Mouse (Mus musculus) limb, embryonic 15.5 days (tissue): ENCODE data around the gene Pomc. TPM values are rescaled to one million over a fixed set of nuclear protein-coding genes. Genes with fewer than 3 reads are reported as not detected.
"Not testable (repeated sequence)": the region's sequence is repeated elsewhere in the genome, so short reads cannot be mapped to it uniquely, and the experiment has no call there.

Experiments used
- ATAC-seq: fragments of 200-750 bp; cut with Nextera tagmentation; 2 replicates; pipeline ENCODE4 v1.8.0; 2017; ENCODE audit warnings: low read depth, moderate TSS enrichment; ENCODE audit not compliant: insufficient number of reproducible peaks, low FRiP score, low TSS enrichment
- H3K27ac ChIP-seq: fragments of 300-500 bp; sonication (generic); 2 replicates; pipeline ENCODE4 v1.5.1; 2015; ENCODE audit warnings: moderate library complexity, mild to moderate bottlenecking, inconsistent platforms
- H3K27me3 ChIP-seq: fragments of 300-500 bp; sonication (generic); 2 replicates; pipeline ENCODE4 v1.6.1; 2015; ENCODE audit warnings: inconsistent platforms
- H3K36me3 ChIP-seq: fragments of 300-500 bp; sonication (generic); 2 replicates; pipeline ENCODE4 v1.6.1; 2015; ENCODE audit warnings: inconsistent platforms
- H3K4me1 ChIP-seq: fragments of 300-500 bp; sonication (generic); 2 replicates; pipeline ENCODE4 v1.6.1; 2015; ENCODE audit warnings: inconsistent platforms
- H3K4me2 ChIP-seq: fragments of 300-500 bp; sonication (generic); 2 replicates; pipeline ENCODE4 v1.6.1; 2015; ENCODE audit warnings: mild to moderate bottlenecking, inconsistent platforms
- H3K4me3 ChIP-seq: fragments of 300-500 bp; sonication (generic); 2 replicates; pipeline ENCODE4 v1.5.1; 2015; ENCODE audit warnings: mild to moderate bottlenecking, inconsistent platforms
- H3K9ac ChIP-seq: fragments of 300-500 bp; sonication (generic); 2 replicates; pipeline ENCODE4 v1.6.1; 2015; ENCODE audit warnings: inconsistent platforms
- H3K9me3 ChIP-seq: fragments of 300-500 bp; sonication (generic); 2 replicates; pipeline ENCODE4 v1.6.1; 2016; ENCODE audit warnings: inconsistent platforms
- WGBS: fragments of 180-500 bp; shearing (Covaris S2); methylation state at CpG from one replicate; pipeline ENCODE4 v1.1.7; 2015; 5-methylcytosine and 5-hydroxymethylcytosine counted together
- polyA plus RNA-seq: library from polyadenylated mRNA; unstranded; fragments of >200 nt; fragmentation: Nextera tagmentation; extraction: Ambion mirVana; gene quantifications from 2 replicates; pipeline ENCODE4 v1.2.1, GENCODE M21; 2015

Gene Pomc
- polyA plus RNA-seq, 1 experiment from 2014 or later = 2.0 TPM

DNA sequence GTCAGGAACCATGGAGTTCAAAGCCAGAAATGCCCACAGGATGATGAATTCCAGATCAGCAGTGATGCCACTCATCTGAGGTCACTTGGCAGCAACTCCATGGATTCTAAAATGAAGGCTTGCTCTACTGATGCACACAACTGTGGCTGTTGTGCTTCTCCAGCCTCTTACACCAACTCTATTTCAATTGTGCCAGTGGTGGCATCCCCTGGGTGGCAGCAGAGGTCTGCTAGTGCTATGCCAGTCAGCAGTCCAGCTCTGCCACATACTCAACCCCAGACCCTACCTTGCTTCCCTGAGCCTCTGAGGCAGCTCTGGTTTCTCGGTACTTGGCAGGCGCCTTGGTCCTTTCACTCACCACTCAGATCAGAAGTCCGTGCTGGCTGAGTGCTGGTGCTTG, 25.9 kb upstream of the Pomc start:
- 70% methylated on average over 3 of the region's 3 CpGs for WGBS
- no peak for ATAC-seq
- Histone ChIP-seq H3K4me2 (no peak overlapping the region), H3K9ac (no peak overlapping the region), H3K4me1 (no peaks in the 10 kb centered on the region), H3K9me3 (no peaks in the 10 kb centered on the region), H3K27ac (no peak overlapping the region), H3K4me3 (no peak overlapping the region), H3K36me3 (no peaks in the 10 kb centered on the region), H3K27me3 (no peaks in the 10 kb centered on the region)

DNA sequence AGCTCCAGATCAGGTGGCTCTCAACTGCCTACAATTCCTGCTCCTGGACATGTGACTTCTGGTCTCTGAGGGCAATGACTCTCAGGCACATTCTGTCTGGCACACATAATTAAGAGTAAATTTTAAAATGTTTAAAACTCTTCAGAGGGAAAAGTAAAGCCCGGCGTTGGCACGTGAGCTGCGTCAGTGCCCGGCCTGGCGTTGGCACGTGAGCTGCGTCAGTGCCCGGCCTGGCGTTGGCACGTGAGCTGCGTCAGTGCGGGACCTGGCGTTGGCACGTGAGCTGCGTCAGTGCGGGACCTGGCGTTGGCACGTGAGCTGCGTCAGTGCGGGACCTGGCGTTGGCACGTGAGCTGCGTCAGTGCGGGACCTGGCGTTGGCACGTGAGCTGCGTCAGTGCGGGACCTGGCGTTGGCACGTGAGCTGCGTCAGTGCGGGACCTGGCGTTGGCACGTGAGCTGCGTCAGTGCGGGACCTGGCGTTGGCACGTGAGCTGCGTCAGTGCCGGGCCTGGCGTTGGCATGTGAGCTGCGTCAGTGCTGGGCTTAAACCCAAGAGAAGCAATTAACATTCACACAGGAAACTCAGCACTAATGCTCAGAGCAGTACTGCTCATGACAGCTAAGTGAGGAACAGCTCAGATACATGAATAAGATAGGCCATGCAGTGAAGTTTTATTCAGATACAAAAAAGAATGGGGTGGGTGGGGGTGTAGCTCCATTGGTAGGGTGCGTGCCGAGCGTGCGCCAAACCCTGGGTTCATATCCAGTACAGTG, 24.5 kb upstream of the Pomc start:
- not testable (repeated sequence) for H3K36me3 ChIP-seq, H3K4me3 ChIP-seq, H3K9me3 ChIP-seq, ATAC-seq, H3K4me2 ChIP-seq, H3K27me3 ChIP-seq, H3K27ac ChIP-seq, H3K4me1 ChIP-seq, H3K9ac ChIP-seq
- WGBS = 89% methylated on average over 39 of the region's 47 CpGs

DNA sequence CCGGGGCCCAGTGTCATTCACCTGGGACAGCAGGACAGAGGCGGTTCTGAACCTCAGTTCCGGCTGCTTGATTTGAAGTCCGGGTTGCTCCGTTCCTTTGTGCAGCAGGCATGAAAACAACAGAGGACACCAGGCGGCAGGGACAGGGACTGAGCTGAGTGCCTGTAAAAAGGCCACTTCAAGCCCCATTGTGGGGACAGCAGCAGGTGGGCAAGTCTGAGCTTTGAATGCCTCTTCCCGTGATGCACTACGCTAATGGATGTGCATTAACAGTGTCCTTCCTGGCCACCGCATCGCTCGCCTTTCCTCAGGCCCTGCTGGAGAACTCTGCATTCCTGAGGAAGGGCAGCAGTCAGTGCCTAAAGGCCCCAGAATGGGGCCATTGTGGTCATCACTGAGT, 12.7 kb upstream of the Pomc start:
- Histone ChIP-seq H3K27me3 (no peaks in the 10 kb centered on the region), H3K4me3 (no peak overlapping the region), H3K9me3 (no peaks in the 10 kb centered on the region), H3K36me3 (no peaks in the 10 kb centered on the region), H3K4me1 (no peaks in the 10 kb centered on the region), H3K9ac (no peak overlapping the region), H3K4me2 (no peak overlapping the region), H3K27ac (no peak overlapping the region)
- no peak for ATAC-seq
- 46% methylated on average over 11 of the region's 11 CpGs for WGBS

DNA sequence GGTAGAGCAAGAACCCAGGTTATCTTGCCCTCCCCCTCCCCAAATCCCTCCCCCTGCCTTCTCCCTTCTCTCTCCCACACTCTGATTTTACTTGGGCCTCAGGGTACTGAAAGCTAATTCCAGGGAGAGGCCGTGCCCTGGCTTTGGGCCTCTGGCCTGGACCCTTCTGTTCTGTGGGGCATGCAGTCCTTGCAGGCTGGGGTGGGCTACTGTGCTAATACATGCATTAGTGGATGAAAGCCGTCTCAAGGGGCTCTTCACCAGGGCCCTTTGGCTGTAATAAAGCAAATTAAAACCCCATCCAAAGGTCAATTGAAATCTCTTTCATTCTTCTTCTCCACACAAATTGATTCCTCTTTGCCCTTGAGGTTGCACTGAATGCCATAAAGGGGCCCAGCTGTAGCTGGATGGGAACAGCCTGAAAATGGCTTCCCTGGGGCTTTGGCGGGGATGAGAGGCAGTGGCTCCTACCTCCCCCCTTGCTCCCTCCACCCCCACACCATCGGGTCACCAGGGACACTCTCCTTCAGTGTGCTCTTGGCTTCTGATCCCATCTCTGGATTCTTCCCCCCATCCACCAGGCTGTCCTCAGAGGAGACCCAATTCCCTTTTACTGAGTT, 10.2 kb upstream of the Pomc start:
- no peak overlapping the region for H3K9ac ChIP-seq
- no peaks in the 10 kb centered on the region for H3K4me1 ChIP-seq
- no peaks in the 10 kb centered on the region for H3K36me3 ChIP-seq
- no peak for ATAC-seq
- H3K27me3 ChIP-seq = no peaks in the 10 kb centered on the region
- no peak overlapping the region for H3K4me2 ChIP-seq
- no peaks in the 10 kb centered on the region for H3K9me3 ChIP-seq
- H3K4me3 ChIP-seq = no peak overlapping the region
- WGBS = 54% methylated on average over 4 of the region's 4 CpGs
- H3K27ac ChIP-seq = no peak overlapping the region

DNA sequence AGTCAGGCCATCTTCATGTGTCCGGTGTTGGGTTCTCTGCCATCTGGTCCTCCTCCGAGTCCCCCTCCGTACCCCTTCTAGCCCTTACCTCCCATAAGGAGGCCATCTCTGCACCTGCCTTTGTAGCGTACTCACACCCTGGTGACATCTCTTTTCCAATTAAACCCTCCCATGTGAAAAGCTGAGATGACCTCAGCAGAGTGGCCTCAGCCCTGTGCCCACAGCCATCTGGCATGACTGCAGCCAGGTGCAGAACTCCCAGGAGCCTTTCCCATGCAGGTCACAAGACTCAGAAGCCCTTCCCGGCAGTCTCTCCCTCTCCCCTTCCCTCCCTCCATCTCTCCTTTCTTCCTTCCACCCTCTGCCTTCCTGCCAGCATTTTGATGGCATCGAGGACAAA, 7.2 kb upstream of the Pomc start:
- Histone ChIP-seq H3K9me3 (no peaks in the 10 kb centered on the region), H3K36me3 (no peaks in the 10 kb centered on the region), H3K4me2 (no peak overlapping the region), H3K4me3 (no peak overlapping the region), H3K4me1 (no peaks in the 10 kb centered on the region), H3K9ac (no peak overlapping the region), H3K27ac (no peak overlapping the region), H3K27me3 (no peaks in the 10 kb centered on the region)
- WGBS = 68% methylated on average over 6 of the region's 6 CpGs
- ATAC-seq = no peak

DNA sequence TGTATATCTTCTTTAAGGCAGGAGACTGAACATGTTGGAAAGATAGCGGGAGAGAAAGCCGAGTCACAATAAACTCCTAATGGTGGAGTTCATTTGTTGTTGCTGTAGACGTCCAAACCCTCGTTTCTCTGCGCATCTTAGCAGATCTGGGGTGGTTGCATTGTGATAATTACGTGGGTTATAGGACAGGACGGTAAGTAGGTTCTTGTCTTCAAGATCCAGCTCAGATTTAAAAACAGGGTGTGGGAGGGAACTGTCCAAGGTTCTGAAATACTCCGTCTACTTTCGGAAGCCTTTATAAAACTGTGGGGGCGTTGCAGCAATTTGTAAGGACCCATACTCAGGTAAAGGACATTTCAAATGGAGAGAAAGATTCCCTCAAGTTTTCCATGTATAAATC, 620 bp downstream of the Pomc start:
- H3K4me2 ChIP-seq = no peak overlapping the region
- no peak overlapping the region for H3K9ac ChIP-seq
- peaks cover 18% of the 10 kb centered on the region for H3K27me3 ChIP-seq
- H3K36me3 ChIP-seq = no peaks in the 10 kb centered on the region
- peaks cover 3% of the 10 kb centered on the region; the same call in 1 of the 2 replicates for H3K4me1 ChIP-seq
- whole genome bisulfite sequencing = 27% methylated on average over 10 of the region's 10 CpGs
- ATAC-seq = no peak
- H3K4me3 ChIP-seq = no peak overlapping the region
- H3K9me3 ChIP-seq = no peaks in the 10 kb centered on the region
- H3K27ac ChIP-seq = no peak overlapping the region

DNA sequence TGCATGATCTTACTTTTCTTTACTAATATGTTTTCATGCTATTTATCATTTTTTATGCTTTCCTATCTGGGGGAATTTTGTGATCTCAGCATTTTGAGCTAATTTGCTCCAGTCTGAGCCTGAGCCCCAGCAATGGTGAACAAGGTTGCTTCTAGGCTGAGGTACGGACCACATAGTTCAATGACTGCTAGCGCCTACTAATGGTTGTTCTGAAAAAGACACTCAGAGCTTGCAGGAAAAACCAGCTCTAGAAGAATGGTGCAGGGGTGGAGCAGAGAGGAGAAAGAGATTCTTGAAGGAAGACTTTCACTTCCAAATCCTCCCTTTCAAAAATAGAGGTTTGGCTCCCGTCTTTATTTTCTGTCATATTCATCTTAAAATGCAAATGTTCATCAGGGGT, 1.6 kb downstream of the Pomc start:
- Histone ChIP-seq H3K4me1 (peaks cover 7% of the 10 kb centered on the region; the same call in 1 of the 2 replicates), H3K9me3 (no peaks in the 10 kb centered on the region), H3K27ac (no peak overlapping the region), H3K27me3 (peaks cover 18% of the 10 kb centered on the region), H3K9ac (no peak overlapping the region), H3K4me3 (no peak overlapping the region), H3K36me3 (no peaks in the 10 kb centered on the region), H3K4me2 (no peak overlapping the region)
- 20% methylated on average over 3 of the region's 3 CpGs for WGBS
- ATAC-seq = no peak

DNA sequence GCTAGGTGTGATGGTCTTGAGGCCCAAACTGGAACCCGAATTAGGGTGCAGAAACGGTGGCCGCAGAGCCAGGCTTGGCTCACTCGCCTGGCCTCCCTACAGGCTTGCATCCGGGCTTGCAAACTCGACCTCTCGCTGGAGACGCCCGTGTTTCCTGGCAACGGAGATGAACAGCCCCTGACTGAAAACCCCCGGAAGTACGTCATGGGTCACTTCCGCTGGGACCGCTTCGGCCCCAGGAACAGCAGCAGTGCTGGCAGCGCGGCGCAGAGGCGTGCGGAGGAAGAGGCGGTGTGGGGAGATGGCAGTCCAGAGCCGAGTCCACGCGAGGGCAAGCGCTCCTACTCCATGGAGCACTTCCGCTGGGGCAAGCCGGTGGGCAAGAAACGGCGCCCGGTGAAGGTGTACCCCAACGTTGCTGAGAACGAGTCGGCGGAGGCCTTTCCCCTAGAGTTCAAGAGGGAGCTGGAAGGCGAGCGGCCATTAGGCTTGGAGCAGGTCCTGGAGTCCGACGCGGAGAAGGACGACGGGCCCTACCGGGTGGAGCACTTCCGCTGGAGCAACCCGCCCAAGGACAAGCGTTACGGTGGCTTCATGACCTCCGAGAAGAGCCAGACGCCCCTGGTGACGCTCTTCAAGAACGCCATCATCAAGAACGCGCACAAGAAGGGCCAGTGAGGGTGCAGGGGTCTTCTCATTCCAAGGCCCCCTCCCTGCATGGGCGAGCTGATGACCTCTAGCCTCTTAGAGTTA, 5.2 kb downstream of the Pomc start:
- no peaks in the 10 kb centered on the region for H3K9me3 ChIP-seq
- WGBS = 2% methylated on average over 52 of the region's 53 CpGs
- H3K4me1 ChIP-seq = peaks cover 7% of the 10 kb centered on the region; the same call in 1 of the 2 replicates
- ATAC-seq = peak; percentile 87
- H3K4me2 ChIP-seq = peak overlapping the region; percentile 92
- H3K36me3 ChIP-seq = no peaks in the 10 kb centered on the region
- H3K27me3 ChIP-seq = peaks cover 4% of the 10 kb centered on the region
- peak overlapping the region; percentile 56 for H3K4me3 ChIP-seq
- H3K27ac ChIP-seq = peak overlapping the region; percentile 87
- peak overlapping the region; percentile 54 for H3K9ac ChIP-seq

DNA sequence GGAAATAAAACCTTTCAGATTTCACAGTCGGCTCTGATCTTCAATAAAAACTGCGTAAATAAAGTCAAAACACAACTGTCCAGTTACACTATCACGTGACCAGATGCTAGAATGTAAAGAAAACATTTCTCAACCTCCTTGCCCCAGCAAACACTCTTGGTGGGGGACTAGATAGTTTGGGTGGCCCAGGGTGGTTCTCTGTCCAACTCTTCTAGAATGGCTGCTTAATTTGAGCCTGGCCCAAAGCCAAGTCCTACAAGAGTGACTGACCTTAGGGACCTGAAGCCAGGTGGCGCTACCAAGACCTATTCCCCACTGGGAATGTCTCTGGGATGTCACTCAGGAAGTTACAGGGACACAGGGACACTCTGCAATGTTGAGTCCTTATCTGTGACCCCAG, 5.8 kb downstream of the Pomc start:
- Histone ChIP-seq H3K9me3 (no peaks in the 10 kb centered on the region), H3K4me2 (peak overlapping the region; percentile 92), H3K4me1 (peaks cover 7% of the 10 kb centered on the region; the same call in 1 of the 2 replicates), H3K4me3 (peak overlapping the region; percentile 56), H3K36me3 (peaks cover 5% of the 10 kb centered on the region; the same call in 1 of the 2 replicates), H3K27me3 (no peaks in the 10 kb centered on the region), H3K27ac (0 out of 2 replicates have a peak overlapping the region, but pooled peaks have one; percentile 87), H3K9ac (no peak overlapping the region)
- WGBS = 44% methylated on average over 4 of the region's 4 CpGs
- ATAC-seq = no peak

DNA sequence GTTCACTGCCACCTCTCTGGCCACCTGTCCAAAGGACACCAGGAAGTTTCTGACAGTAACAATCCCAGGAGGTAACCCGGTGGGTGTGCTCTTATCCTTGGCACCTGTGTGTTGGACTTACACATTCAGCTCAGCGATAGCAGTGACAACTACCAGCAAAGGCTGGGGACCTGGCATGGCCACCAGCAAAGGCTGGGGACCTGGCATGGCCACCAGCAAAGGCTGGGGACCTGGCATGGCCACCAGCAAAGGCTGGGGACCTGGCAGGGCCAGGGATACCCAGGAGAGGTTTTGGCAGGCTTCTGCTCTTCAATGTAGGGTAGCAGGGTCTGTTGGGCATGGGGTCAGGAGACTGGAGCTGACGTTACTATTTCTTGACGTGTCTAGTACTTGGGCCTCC, 12.4 kb downstream of the Pomc start:
- Histone ChIP-seq H3K36me3 (peaks cover 25% of the 10 kb centered on the region; the same call in 1 of the 2 replicates), H3K4me3 (no peak overlapping the region), H3K27ac (no peak overlapping the region), H3K9ac (no peak overlapping the region), H3K4me1 (no peaks in the 10 kb centered on the region), H3K27me3 (no peaks in the 10 kb centered on the region), H3K9me3 (no peaks in the 10 kb centered on the region), H3K4me2 (no peak overlapping the region)
- 89% methylated on average over 4 of the region's 4 CpGs for WGBS
- no peak for ATAC-seq

DNA sequence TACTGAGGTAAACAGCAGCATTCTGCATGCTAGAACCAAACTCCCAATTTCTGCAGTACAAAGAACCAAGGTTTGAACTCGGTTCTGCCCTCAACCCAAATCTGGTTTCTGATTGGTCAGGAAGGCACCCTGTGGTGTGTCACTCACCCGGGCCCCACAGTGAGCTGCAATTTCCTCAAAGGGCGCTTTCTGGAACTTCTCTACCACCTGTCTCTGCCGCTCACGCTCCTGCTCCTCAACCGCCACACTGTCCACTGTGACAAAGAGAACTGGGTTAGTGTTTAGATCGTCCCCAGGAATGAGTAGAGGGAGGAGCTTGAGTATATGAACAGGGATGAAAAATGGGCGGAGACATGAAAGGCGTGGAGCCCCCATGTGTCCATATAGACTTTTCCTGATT, 13.6 kb downstream of the Pomc start:
- H3K4me3 ChIP-seq = no peak overlapping the region
- no peaks in the 10 kb centered on the region for H3K27me3 ChIP-seq
- ATAC-seq = no peak
- H3K27ac ChIP-seq = no peak overlapping the region
- no peak overlapping the region for H3K9ac ChIP-seq
- no peaks in the 10 kb centered on the region for H3K9me3 ChIP-seq
- no peaks in the 10 kb centered on the region for H3K4me1 ChIP-seq
- whole genome bisulfite sequencing = 62% methylated on average over 9 of the region's 9 CpGs
- peaks cover 25% of the 10 kb centered on the region; the same call in 1 of the 2 replicates for H3K36me3 ChIP-seq
- no peak overlapping the region for H3K4me2 ChIP-seq

DNA sequence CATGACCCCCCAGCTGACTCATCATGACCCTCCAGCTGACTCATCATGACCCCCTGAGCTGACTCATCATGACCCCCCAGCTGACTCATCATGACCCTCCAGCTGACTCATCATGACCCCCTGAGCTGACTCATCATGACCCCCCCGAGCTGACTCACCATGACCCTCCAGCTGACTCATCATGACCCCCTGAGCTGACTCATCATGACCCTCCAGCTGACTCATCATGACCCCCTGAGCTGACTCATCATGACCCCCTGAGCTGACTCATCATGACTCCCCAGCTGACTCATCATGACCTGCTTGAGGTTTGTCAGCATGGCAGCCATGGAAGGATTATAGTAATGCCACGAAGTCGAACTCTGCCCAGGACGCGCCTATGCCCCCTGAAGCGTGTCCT, 18.4 kb downstream of the Pomc start:
- not testable (repeated sequence) for ATAC-seq, H3K4me3 ChIP-seq, H3K9me3 ChIP-seq, H3K27me3 ChIP-seq, H3K4me1 ChIP-seq, H3K9ac ChIP-seq, H3K27ac ChIP-seq, H3K4me2 ChIP-seq
- 95% methylated on average over 6 of the region's 6 CpGs for WGBS
- peaks cover 26% of the 10 kb centered on the region; the same call in 1 of the 2 replicates for H3K36me3 ChIP-seq
